Mouse (Mus musculus) layer of hippocampus, postnatal 14 days (tissue): ENCODE results near the gene Fbxo24. TPM values are rescaled to one million over a fixed set of nuclear protein-coding genes. Genes with fewer than 3 reads are reported as not detected.

Experiments
- DNase-seq, 2 experiments: peaks; one replicate each; pipeline ENCODE4 v3.0.0; 2021 to 2022; ENCODE audit warnings: low spot score in 2 of 2, mixed read lengths in 1 of 2
- total RNA-seq, 2 experiments: library from RNA; stranded (reverse); gene quantifications; 2 replicates each; pipeline ENCODE4 v1.2.3; 2021

Gene Fbxo24
- total RNA-seq, 2 experiments from 2014 or later: 0.17 to 0.37 TPM

DNA sequence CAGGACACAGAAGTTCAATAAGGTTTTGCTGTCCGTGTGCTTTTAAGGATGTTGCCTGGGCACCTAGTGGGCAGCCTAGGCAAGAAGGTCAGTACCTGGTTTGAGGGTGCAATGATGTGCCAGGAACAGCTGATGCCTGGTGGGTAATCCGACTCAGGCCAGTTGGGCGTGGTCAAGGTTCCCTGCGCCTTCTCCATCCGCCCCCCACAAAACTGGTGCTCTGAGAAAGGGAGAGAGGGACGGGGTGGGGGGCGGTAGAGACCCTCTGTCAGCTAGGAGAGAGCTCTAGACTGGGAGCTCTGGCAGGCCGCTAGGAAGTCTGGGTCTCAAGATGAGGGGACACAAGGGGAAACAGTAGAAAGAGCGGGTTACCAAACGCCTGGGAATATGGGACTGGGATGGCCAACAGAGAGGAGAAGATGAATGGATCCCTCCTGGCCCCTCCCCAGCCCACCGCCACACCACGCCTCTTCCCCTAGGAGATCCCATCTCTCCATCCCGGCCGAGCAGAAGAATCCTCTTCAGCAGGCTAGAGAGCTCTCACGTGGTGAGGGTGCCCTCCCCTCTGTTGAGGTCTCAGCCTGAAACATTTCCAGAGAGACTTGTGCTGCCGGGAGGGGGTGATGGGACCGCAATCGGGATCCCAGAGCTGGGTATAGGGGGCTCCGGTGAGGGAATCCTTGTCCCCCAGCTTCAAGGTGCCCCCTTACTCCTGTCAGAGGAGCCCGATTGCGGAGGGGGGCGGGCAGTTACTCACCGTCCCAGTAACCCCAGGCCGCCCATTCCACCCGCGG is 20.7 kb downstream of the Fbxo24 start:
- no peak for DNase-seq

DNA sequence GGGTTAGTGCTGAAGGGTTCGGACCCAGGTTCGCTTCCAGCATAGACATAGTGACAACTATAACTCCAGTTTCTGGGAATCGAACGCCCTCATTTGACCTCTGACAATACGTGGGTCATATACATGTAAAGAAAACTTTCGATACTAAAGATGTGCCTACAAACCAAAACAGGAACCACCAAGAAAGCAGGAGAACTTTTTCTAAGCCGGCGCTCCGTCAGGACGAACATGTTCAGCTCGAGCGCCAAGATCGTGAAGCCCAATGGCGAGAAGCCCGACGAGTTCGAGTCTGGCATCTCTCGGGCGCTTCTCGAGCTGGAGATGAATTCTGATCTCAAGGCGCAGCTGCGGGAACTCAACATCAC is 27.5 kb downstream of the Fbxo24 start:
- DNase-seq: no peak

DNA sequence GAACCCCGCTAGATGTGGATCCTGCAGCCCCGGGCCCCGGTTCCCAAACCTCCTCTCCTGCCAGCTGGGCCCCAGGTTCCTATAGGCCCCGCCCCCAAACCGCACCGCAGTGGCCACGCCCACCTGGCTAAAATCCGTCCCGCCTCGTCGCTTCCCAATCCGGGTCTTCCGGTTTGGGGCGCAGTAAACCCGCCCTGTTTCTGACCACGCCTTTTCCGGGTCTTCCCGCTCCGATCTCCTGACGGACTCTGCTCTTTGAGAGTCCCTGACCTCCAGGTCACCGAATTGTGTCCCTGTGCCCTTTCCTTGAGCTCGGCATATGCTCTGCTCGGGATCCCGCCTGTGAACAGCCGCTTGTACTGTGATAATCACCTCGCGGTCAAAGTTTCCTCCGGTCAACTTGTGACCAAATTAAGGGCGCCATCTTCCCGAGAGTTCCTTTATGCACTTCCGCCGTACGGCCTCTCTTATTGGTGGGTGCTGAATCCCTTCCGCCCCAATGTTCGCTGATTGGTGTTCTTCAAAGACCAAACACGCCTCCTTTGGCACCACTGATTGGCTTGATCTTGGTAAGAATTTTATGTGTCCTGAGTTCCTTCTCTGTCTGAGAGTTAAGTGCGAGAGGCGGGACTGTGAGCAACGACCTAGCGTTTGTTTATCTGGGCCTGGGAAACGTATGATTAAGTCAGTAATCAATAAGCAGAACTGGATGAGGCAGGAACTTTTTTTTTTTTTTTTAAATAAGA is 28.0 kb downstream of the Fbxo24 start, which contains the start of gene Mospd3:
Gene Mospd3, minus strand, starts transcription at position 440 of the 746 bp plus-strand sequence.
- DNase-seq: peak; percentile 96 to 98

DNA sequence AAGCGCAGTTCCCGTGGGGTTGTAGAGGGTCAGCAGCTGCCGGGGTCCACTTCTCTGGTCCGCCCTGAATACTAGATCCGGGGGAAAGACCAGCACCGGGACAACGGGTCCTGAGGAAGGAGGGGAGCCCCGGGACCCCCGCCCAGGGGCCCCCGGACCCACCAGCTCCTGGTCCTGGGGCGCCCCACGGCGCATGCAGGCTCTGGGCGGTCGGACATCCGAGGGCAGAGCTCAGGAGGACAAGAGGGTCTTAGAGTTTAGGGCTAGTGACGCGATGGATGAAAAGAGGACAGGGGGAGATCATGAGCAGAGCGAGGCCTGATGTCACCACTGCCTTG is 28.6 kb downstream of the Fbxo24 start:
- no peak for DNase-seq

DNA sequence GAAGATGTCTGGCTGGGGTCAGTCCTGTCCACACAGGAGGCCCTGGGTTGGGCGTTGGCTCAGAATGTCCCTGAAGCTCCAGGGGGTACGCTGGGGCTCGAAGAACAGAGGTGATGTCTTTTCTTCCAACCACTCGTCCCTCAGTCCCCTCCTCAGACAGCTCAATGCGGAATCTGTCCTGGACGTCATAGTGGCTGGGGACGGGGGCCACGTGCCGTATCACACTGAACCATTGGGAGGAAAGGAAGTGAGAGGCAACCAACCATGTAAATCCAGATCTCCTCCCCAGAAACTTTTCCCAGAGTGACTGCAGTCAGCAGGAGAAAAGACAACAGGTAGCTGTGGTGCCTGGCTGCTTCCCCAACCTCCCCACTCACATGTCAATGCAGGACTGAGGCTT is 29.2 kb downstream of the Fbxo24 start:
- no peak for DNase-seq

DNA sequence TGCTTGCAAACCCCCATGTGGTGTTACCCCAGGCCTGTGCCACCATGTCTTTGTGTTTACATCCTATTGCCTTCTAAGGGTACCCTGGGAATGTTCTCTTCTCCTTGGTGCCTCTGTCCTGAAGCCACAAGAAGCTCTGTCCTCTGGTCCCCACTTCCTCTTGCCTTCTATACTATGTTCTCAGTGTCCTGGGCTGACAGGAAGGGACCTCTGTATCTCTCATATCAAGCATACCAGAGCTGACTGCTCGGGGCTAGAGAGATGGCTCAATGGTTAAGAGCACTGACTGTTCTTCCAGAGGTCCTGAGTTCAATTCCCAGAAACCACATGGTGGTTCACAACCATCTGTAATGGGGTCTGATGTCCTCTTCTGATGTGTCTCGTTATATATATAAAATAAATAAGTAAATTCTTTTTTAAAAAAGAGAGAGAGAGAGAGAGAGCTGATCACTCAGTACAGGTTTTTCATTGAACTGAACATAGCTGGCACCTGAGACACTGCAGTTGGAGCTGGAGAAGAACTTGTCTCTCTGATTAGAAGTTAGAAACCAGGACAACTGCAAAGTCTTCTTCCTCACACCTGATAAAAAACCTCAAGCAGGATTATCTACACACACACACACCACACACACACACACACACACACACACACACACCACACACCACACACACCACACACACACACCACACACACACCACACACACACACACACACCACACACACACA is 30.5 kb downstream of the Fbxo24 start:
- DNase-seq: no peak

DNA sequence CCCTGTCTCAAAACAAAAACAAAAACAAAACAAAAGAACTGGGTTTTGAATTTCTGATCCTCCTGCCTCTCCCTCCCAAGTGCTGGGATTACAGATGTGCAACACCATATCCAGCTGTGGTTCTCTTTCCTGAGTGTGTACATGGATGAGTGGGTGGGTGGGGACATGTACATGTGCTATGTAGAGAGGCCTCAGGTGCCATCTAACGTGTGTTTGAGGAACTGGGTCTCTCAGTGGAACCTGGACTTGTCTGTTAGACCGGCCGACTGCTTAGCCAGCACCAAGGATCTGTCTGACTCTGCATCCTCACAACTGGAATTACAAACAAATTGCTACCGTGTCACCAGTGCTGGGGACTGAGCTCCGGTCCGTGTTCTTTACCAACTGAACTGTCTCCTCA is 31.2 kb downstream of the Fbxo24 start:
- no peak for DNase-seq

DNA sequence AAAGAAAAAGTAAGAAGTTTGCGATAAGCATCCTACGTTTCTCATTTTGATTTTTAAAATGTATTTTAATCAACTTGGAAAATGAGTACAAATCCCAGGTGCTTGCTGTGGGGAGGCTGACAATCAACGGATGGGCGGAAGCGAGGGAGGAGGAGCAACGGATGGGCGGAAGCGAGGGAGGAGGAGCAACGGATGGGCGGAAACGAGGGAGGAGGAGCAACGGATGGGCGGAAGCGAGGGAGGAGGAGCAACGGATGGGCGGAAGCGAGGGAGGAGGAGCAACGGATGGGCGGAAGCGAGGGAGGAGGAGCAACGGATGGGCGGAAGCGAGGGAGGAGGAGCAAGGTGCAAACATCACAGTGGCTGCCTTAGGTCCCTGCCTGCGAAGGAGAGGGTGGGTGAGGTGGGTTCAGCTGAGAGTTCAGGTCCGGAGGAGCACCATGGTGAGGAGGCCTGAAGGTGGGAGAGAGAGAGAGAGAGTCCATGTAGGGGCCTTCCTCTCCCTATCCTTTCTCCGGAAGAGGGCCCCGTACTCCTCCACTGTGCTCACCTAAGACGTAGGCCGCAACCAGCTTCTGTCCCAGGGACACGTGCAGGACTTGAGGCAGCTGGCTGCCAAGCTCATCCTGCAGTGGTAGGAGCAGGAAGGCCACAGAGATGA is 32.1 kb downstream of the Fbxo24 start:
- DNase-seq: no peak

DNA sequence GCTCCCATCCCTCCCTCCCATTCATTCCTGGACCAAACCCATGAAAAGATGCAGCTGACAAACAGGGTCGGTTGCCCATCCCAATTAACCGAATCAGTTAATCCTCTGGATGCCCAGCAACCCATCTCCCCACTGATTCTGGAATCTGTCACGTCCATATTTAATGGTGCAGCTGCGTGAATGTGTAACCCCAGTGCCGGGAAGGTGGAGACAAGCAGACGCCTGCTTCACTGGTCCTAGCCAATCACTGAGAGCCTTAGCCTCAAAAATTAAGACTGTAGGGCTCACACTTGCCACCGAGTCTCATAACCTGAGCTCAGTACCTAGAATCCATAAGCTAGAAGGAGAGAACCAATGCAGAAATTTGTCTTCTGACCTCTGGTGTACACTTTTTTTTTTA is 32.9 kb downstream of the Fbxo24 start:
- no peak for DNase-seq

DNA sequence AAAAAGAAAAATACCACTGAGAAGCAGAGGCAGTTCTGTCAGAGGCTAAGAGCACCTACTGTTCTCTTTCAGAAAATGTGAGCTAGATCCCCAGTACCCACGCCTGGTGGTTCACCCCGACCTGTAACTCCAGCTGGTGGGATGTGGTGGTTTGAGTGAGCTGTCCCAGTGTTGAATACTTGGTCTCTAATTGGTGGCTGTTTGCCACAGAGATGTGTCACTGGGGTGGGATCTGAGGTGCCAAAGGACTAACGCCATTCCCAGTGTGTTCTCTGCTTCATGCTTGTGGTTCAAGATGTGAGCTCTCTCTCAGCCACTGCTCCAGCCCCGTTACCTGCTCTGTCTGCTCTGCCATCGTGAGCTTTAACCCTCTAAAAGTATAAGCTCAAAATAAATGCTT is 38.3 kb downstream of the Fbxo24 start:
- no peak for DNase-seq

DNA sequence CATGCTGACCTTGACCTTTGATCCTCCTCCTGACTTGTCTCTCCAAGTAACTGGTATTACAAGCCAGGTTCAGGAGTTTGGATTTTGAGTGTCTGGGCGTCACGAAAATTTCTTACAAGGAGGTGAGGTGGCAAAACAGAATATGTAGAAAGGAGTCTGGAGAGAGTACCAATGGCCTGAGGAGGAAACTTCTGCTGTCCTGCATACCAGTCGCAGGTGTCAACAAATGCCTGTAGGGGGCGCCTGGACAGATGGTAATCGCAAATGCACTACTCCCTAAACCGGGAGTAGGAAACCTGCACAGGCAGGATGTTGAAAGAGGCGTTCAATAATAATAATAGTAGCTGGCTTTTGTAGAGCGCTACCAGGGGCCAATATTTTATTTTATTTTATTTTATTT is 43.8 kb downstream of the Fbxo24 start:
- DNase-seq: peak; percentile 56 to 70

DNA sequence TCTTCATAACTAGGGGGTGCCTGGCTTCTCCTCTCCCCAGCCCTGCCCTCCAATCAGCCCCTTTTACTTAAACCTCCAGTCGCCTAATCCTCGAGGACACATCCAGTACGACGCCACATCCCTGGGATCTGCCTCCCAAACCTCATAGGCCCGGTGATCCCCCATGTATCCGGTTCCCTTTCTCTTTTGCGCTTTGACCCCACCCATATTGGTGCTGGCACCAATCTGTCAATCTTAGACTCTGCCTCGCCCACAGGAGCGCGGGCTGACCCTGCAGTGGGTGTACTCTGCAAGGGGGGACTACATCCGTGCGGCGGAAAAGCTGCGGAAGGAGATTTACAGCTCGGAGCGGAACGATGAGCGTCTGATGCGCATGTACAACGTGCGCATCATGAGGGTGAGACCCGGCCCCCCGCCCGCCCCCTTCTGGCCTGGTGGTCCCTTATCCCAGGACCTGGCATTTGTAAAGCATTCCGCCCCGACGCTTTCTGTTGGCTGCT is 45.1 kb downstream of the Fbxo24 start:
- DNase-seq: peak; percentile 64 to 74

DNA sequence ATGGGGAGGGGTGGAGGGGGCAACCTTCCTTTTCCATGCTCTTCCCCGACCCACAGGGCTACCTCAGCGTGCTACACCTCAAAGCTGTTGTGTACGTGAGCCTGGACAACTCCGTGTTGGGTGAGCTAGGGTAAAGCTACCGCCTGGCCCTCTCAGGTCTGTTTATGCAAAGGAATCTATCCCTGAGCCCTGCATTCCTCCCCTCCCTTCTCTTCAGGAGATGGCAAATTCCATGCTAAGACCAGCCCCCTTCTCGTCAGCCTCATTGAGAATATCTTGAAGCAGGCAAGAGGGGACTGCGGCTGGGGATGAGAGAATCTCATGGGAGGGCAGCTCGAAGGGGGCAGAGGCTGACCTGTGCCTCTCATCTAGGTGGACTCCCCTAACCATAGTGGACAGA is 46.1 kb downstream of the Fbxo24 start:
- DNase-seq: no peak

DNA sequence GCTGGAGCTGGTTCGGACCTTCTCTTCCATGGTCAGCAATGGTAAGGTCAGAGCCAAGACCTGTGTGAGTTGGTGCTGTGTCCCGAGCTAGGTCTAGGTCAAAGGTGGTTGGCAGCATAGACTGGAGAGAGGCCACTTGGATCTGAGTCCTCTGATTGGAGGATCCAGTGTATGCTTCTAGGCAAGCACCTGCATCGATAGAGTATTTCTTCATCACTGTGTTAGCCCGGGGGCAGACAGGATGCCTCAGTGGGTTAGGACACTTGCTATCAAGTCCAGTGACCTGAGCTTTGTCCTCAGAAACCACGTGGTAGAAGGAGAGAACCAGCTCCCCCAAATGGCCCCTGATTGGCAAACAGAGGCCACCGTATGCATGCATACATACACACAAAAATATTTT is 48.6 kb downstream of the Fbxo24 start:
- no peak for DNase-seq

DNA sequence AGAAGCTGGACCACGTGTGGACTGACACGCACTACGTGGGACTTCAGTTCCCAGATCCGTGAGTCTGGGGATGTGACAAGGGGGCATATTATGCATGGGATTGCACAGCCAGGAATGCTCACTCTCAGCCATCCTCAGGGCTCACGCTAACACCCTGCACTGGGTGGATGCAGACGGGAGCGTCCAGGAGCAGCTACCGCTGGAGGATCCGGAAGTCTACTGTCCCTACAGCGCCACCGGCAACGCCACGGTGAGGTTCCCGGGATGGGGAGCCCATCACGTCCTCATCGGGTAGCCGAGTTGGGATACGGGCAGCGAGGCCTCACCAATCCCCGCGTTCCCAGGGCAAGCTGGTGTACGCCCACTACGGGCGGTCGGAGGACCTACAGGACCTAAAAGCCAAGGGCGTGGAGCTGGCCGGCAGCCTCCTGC is 54.3 kb downstream of the Fbxo24 start:
- peak; percentile 25 to 50 for DNase-seq

DNA sequence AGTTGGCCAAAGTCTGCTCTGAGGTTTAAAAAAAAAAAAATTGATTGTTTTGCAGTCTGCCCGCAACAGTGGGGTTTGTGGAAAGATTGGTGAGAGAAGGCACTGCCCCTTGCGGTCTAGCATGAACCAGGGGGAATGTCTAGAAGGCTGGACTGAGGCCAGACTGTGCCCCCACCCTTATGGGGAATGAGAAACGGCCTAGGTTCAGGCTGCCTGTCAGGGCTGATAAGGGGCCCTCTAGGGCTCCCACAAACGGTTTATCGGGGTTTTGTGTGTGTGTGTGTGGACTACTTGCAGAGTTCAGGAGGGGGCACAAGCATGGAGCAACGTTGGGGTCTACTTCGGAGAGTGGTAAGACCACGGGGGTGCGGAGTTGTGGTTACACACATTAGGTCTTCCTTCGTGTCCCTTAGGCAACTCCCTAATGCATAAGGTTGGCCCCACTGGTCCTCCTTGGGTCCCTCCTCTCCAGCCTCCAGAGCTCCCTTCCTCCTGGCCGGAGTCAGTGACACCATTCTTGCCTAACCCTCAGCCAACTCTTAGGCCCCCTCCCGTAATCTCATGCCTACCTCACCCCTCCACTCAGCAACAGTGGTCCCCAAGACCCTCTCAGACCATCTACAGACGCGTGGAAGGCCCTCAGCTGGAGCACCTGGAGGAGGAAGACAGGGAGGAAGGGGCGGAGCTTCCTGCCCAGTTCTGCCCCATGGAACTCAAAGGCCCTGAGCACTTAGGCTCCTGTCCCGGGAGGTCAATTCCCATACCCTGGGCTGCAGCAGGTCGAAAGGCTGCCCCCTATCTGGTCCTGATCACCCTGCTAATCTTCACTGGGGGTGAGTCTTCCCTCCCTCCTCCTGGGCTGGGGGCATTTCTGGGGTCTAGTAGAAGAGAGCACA is 57.9 kb downstream of the Fbxo24 start:
- DNase-seq: no peak

DNA sequence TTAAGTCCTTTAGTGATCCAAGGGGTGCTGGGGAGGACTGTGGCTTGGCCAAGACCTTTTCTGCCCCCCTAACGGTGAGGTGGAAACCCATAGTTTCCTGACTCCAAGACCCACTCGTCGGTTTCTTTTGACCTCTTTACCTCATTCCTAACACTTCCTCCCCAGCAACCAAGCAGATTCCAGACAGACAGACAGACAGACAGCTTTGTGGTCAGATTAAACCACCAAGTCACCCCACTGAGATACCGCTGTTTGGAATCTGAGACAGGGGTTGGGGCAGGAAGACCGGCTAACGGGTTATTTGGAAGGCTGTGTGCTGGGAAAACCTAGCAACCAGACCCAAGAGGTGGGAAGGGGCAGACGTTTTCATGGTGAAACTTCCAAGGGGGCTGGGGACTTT is 58.6 kb downstream of the Fbxo24 start:
- no peak for DNase-seq

DNA sequence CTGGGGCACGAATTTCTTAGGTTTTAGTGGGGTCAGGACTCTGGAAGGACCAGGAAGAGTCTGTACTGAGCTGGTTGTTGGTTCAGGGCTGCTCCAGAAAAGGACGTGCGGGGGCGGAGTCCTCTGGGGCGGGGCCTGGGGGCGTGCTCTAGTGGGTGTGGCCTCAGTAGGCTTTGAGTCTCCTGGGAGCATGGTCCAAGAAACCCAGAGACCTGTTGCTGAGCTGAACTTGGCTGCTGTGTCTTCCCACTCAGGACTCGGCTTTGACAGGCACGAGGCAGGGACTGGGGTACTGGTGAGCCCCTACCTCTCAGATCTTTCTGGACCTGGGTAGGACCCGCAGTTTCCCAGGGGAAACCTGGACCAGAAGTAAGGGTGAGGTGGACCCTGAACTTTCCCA is 59.1 kb downstream of the Fbxo24 start, which contains the start of gene Tfr2:
Gene Tfr2, plus strand, starts transcription at position 176 of the 400 bp plus-strand sequence.
- no peak for DNase-seq

DNA sequence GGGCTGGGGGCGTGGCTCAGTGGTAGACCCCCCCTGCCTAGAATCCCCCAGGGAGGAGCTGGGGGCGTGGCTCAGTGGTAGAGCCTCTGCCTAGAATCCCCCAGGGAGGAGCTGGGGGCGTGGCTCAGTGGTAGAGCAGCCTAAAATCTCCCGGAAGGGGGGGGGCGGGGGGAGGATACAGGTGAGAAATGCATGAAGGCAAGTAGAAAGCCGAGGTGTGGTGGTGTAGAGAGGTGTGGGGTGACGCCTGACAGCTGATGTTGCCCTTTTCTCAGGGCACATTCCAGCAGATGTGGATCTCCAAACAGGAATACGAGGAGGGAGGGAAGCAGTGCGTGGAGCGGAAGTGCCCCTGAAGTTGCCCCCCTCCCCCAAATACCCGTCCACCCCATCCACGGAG is 59.8 kb downstream of the Fbxo24 start:
- no peak for DNase-seq

DNA sequence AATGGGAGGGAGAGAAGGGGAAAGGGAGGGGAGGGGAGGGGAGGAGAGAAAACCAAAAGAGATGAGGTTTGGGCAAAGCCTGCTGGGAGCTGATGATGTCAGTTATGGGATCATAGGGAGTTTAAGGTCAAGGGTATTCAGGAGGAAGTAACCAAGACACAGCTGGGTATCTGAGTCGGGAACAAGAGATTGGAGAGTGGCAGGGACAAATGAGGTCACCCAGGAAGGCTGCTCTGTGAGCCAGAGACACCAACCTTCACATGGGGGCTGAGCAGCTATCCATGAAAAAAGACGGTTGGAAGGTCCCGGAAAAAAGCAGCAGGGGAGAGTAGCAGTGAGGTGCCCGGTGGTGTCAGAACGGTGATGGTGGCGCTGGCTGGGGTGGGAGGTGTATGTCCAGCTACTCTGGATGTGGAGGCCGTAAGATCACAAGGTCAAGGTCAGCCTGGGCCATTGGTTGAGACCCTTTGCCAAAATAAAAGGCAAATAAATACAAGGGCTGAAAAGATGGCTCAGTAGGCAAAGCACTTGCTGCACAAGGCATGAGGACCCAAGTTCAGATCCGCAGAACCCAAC is 60.5 kb downstream of the Fbxo24 start:
- no peak for DNase-seq
